Mouse (Mus musculus) myocyte (in vitro differentiated cells): ENCODE measurements around the gene Nub1. TPM values are rescaled to one million over a fixed set of nuclear protein-coding genes. Genes with fewer than 3 reads are reported as not detected.

Experiments
- H3K27me3 ChIP-seq: one replicate; pipeline ENCODE4 v1.6.1; 2011; ENCODE audit not compliant: control insufficient read depth, insufficient read depth, insufficient read length
- H3K36me3 ChIP-seq: one replicate; pipeline ENCODE4 v1.6.1; 2011; ENCODE audit not compliant: control insufficient read depth, insufficient read depth
- H3K4me2 ChIP-seq: one replicate; pipeline ENCODE4 v1.6.1; 2011; ENCODE audit warnings: low read depth, control low read depth
- H3K4me3 ChIP-seq: one replicate; pipeline ENCODE4 v1.5.1; 2011; ENCODE audit warnings: mild to moderate bottlenecking, control low read depth, moderate library complexity
- H3K79me2 ChIP-seq: one replicate; pipeline ENCODE4 v1.6.1; 2011; ENCODE audit not compliant: control insufficient read depth, insufficient read depth
- H3ac ChIP-seq: one replicate; pipeline ENCODE4 v1.6.1; 2011; ENCODE audit not compliant: control insufficient read depth, insufficient read length
- CEBPB ChIP-seq: IDR thresholded peaks from 2 replicates; pipeline ENCODE4 v1.6.1; 2011; ENCODE audit warnings: mild to moderate bottlenecking, moderate library complexity; ENCODE audit not compliant: poor library complexity, insufficient read depth, severe bottlenecking
- E2F4 ChIP-seq: IDR thresholded peaks from one replicate; pipeline ENCODE4 v1.6.1; 2011; ENCODE audit warnings: mild to moderate bottlenecking, control low read depth, moderate library complexity; ENCODE audit not compliant: insufficient read depth
- MAX ChIP-seq: IDR thresholded peaks from one replicate; pipeline ENCODE4 v1.6.1; 2011; ENCODE audit warnings: low read depth, mild to moderate bottlenecking, control low read depth
- MYOD1 ChIP-seq, 3 experiments: IDR thresholded peaks; one replicate each; pipeline ENCODE4 v1.6.1; 2011; ENCODE audit warnings: control low read depth in 2 of 3, low read depth in 2 of 3, mild to moderate bottlenecking in 2 of 3, moderate library complexity in 1 of 3; ENCODE audit not compliant: insufficient read length in 2 of 3, control insufficient read depth in 1 of 3
- MYOG ChIP-seq, 3 experiments: IDR thresholded peaks; one replicate each; pipeline ENCODE4 v1.6.1; 2011; ENCODE audit warnings: control low read depth in 2 of 3, low read depth in 2 of 3, mild to moderate bottlenecking in 2 of 3; ENCODE audit not compliant: insufficient read length in 2 of 3, control insufficient read depth in 1 of 3, insufficient read depth in 1 of 3
- POLR2A ChIP-seq: IDR thresholded peaks from one replicate; pipeline ENCODE4 v1.6.1; 2011; ENCODE audit warnings: low read depth, mild to moderate bottlenecking, control low read depth, moderate library complexity; ENCODE audit not compliant: insufficient read length
- POLR2AphosphoS2 ChIP-seq: IDR thresholded peaks from one replicate; pipeline ENCODE4 v1.6.1; 2011; ENCODE audit warnings: low read depth, control low read depth; ENCODE audit not compliant: insufficient read length
- REST ChIP-seq: IDR thresholded peaks from one replicate; pipeline ENCODE4 v1.6.1; 2011; ENCODE audit warnings: mild to moderate bottlenecking, control low read depth, moderate library complexity; ENCODE audit not compliant: insufficient read depth, insufficient read length
- SRF ChIP-seq: IDR thresholded peaks from one replicate; pipeline ENCODE4 v1.6.1; 2011; ENCODE audit warnings: low read depth; ENCODE audit not compliant: control insufficient read depth, insufficient read length
- TCF12 ChIP-seq: IDR thresholded peaks from one replicate; pipeline ENCODE4 v1.6.1; 2011; ENCODE audit warnings: mild to moderate bottlenecking, control low read depth; ENCODE audit not compliant: poor library complexity, insufficient read depth, severe bottlenecking
- TCF3 ChIP-seq: IDR thresholded peaks from one replicate; pipeline ENCODE4 v1.6.1; 2011; ENCODE audit warnings: low read depth, control low read depth; ENCODE audit not compliant: insufficient read length
- USF1 ChIP-seq: IDR thresholded peaks from one replicate; pipeline ENCODE4 v1.6.1; 2011; ENCODE audit warnings: low read depth, mild to moderate bottlenecking, control low read depth, moderate library complexity
- polyA plus RNA-seq: library from polyadenylated mRNA; unstranded; fragments of >200 nt; fragmentation: generic; extraction: Trizol; gene quantifications from one replicate; pipeline ENCODE4 v1.2.1, GENCODE M21; 2012; ENCODE audit warnings: missing spikeins

Nub1 gene
- polyA plus RNA-seq, 1 experiment, result 28.5 TPM

- Histone ChIP-seq H3ac (no peak overlapping the region), H3K4me3 (no peak overlapping the region)
- no peak for TF ChIP-seq POLR2A
- TF ChIP-seq POLR2AphosphoS2, result no peak
- no peak for TF ChIP-seq MYOG (IDR thresholded peaks at IDR 0.05; ENCODE audit: control insufficient read depth in 1 of 3, insufficient read depth in 1 of 3, insufficient read length in 2 of 3, low read depth in 2 of 3)
These were observed 53.2 kb downstream of the Nub1 start for GRCm38 (mm10) chr5:24738517-24738916.

GRCm38 (mm10) chr5:24739141-24739753, 53.9 kb downstream of the Nub1 start:
- Histone ChIP-seq H3K4me3 (no peak overlapping the region), H3K4me2 (peak overlapping the region; percentile 27)

More at GRCm38 (mm10) chr5:24738517-24738916, 53.2 kb downstream of the Nub1 start:
- H3K79me2 ChIP-seq, result no peaks in the 10 kb centered on the region
- H3K4me2 ChIP-seq, result no peak overlapping the region
- H3K36me3 ChIP-seq, result no peaks in the 10 kb centered on the region
- H3K27me3 ChIP-seq, result no peaks in the 10 kb centered on the region

GRCm38 (mm10) chr5:24741172-24741885, 56.0 kb downstream of the Nub1 start:
- no peaks in the 10 kb centered on the region for H3K27me3 ChIP-seq
- TF ChIP-seq POLR2AphosphoS2 (no peak), POLR2A (no peak), CEBPB (no peak), MYOD1 (IDR thresholded peaks at IDR 0.05; ENCODE audit: control insufficient read depth in 1 of 3, insufficient read length in 2 of 3, low read depth in 2 of 3) (no peak), TCF12 (no peak), SRF (no peak), USF1 (no peak), REST (no peak), TCF3 (no peak), E2F4 (no peak), MAX (no peak), MYOG (IDR thresholded peaks at IDR 0.05; ENCODE audit: control insufficient read depth in 1 of 3, insufficient read depth in 1 of 3, insufficient read length in 2 of 3, low read depth in 2 of 3) (no peak)
- H3K36me3 ChIP-seq, result no peaks in the 10 kb centered on the region
- H3ac ChIP-seq, result no peak overlapping the region
- no peak overlapping the region for H3K4me2 ChIP-seq
- H3K79me2 ChIP-seq, result no peaks in the 10 kb centered on the region
- no peak overlapping the region for H3K4me3 ChIP-seq

More at GRCm38 (mm10) chr5:24739141-24739753, 53.9 kb downstream of the Nub1 start:
- TF ChIP-seq TCF3 (no peak), POLR2A (no peak), MYOD1 (IDR thresholded peaks at IDR 0.05; ENCODE audit: control insufficient read depth in 1 of 3, insufficient read length in 2 of 3, low read depth in 2 of 3) (no peak), MYOG (IDR thresholded peaks at IDR 0.05; ENCODE audit: control insufficient read depth in 1 of 3, insufficient read depth in 1 of 3, insufficient read length in 2 of 3, low read depth in 2 of 3) (no peak), REST (no peak), SRF (no peak)
- no peaks in the 10 kb centered on the region for H3K36me3 ChIP-seq
- H3ac ChIP-seq, result no peak overlapping the region
- no peaks in the 10 kb centered on the region for H3K27me3 ChIP-seq
- H3K79me2 ChIP-seq, result no peaks in the 10 kb centered on the region

- Histone ChIP-seq H3K4me3 (no peak overlapping the region), H3K36me3 (no peaks in the 10 kb centered on the region), H3K27me3 (no peaks in the 10 kb centered on the region), H3ac (no peak overlapping the region), H3K4me2 (no peak overlapping the region), H3K79me2 (no peaks in the 10 kb centered on the region)
- TF ChIP-seq POLR2AphosphoS2 (no peak), MYOD1 (IDR thresholded peaks at IDR 0.05; ENCODE audit: control insufficient read depth in 1 of 3, insufficient read length in 2 of 3, low read depth in 2 of 3) (no peak), POLR2A (no peak), E2F4 (no peak), SRF (no peak), TCF3 (no peak), CEBPB (no peak), TCF12 (no peak), REST (no peak), USF1 (no peak), MAX (no peak)
These were observed 58.6 kb downstream of the Nub1 start for GRCm38 (mm10) chr5:24743956-24744355.

- Histone ChIP-seq H3K4me3 (no peak overlapping the region), H3K4me2 (no peak overlapping the region), H3ac (no peak overlapping the region), H3K79me2 (no peaks in the 10 kb centered on the region), H3K27me3 (no peaks in the 10 kb centered on the region), H3K36me3 (no peaks in the 10 kb centered on the region)
- TF ChIP-seq MAX, result no peak
- no peak for TF ChIP-seq MYOG (IDR thresholded peaks at IDR 0.05; ENCODE audit: control insufficient read depth in 1 of 3, insufficient read depth in 1 of 3, insufficient read length in 2 of 3, low read depth in 2 of 3)
- no peak for TF ChIP-seq MYOD1 (IDR thresholded peaks at IDR 0.05; ENCODE audit: control insufficient read depth in 1 of 3, insufficient read length in 2 of 3, low read depth in 2 of 3)
- no peak for TF ChIP-seq POLR2A
- no peak for TF ChIP-seq REST
- TF ChIP-seq TCF12, result no peak
- no peak for TF ChIP-seq CEBPB
- no peak for TF ChIP-seq USF1
- no peak for TF ChIP-seq SRF
- no peak for TF ChIP-seq E2F4
- no peak for TF ChIP-seq POLR2AphosphoS2
- TF ChIP-seq TCF3, result no peak
These were observed 62.2 kb downstream of the Nub1 start for GRCm38 (mm10) chr5:24747533-24747932.
